Mouse (Mus musculus) heart, embryonic 13.5 days (tissue): Measurements from ENCODE around the gene Sult6b1. TPM values are rescaled to one million over a fixed set of nuclear protein-coding genes. Genes with fewer than 3 reads are reported as not detected.

ENCODE experiments used
- ATAC-seq: fragments of 200-750 bp; cut with Nextera tagmentation; 2 replicates; pipeline ENCODE4 v1.8.0; 2017; ENCODE audit warnings: moderate TSS enrichment; ENCODE audit not compliant: insufficient number of reproducible peaks, low FRiP score, low TSS enrichment; ENCODE audit errors: extremely low read depth
- H3K27ac ChIP-seq: fragments of 300-500 bp; sonication (generic); replicated peaks from 2 replicates; pipeline ENCODE4 v1.5.1; 2015; ENCODE audit warnings: moderate library complexity, mild to moderate bottlenecking, inconsistent platforms
- H3K27me3 ChIP-seq: fragments of 300-500 bp; sonication (generic); replicated peaks from 2 replicates; pipeline ENCODE4 v1.6.1; 2015; ENCODE audit warnings: mild to moderate bottlenecking, inconsistent platforms
- H3K36me3 ChIP-seq: fragments of 300-500 bp; sonication (generic); 2 replicates; pipeline ENCODE4 v1.6.1; 2015; ENCODE audit warnings: mild to moderate bottlenecking, inconsistent platforms
- H3K4me1 ChIP-seq: fragments of 300-500 bp; sonication (generic); 2 replicates; pipeline ENCODE4 v1.6.1; 2015; ENCODE audit warnings: inconsistent platforms
- H3K4me2 ChIP-seq: fragments of 300-500 bp; sonication (generic); 2 replicates; pipeline ENCODE4 v1.6.1; 2015; ENCODE audit warnings: inconsistent platforms, mild to moderate bottlenecking, moderate library complexity
- H3K4me3 ChIP-seq: fragments of 300-500 bp; sonication (generic); 2 replicates; pipeline ENCODE4 v1.5.1; 2015; ENCODE audit warnings: moderate library complexity, mild to moderate bottlenecking, inconsistent platforms
- H3K9ac ChIP-seq: fragments of 300-500 bp; sonication (generic); 2 replicates; pipeline ENCODE4 v1.6.1; 2015; ENCODE audit warnings: inconsistent platforms, mild to moderate bottlenecking, moderate library complexity
- H3K9me3 ChIP-seq: fragments of 300-500 bp; sonication (generic); 2 replicates; pipeline ENCODE4 v1.6.1; 2016; ENCODE audit warnings: inconsistent platforms
- WGBS: fragments of 180-500 bp; shearing (Covaris S2); methylation state at CpG from one replicate; pipeline ENCODE4 v1.1.7; 2015; ENCODE audit warnings: mixed read lengths; 5-methylcytosine and 5-hydroxymethylcytosine counted together
- polyA plus RNA-seq: library from polyadenylated mRNA; unstranded; fragments of >200 nt; fragmentation: Nextera tagmentation; extraction: Ambion mirVana; gene quantifications from 2 replicates; pipeline ENCODE4 v1.2.1, GENCODE M21; 2015

The Sult6b1 gene
- polyA plus RNA-seq, 1 experiment from 2014 or later: 0.20 TPM

DNA sequence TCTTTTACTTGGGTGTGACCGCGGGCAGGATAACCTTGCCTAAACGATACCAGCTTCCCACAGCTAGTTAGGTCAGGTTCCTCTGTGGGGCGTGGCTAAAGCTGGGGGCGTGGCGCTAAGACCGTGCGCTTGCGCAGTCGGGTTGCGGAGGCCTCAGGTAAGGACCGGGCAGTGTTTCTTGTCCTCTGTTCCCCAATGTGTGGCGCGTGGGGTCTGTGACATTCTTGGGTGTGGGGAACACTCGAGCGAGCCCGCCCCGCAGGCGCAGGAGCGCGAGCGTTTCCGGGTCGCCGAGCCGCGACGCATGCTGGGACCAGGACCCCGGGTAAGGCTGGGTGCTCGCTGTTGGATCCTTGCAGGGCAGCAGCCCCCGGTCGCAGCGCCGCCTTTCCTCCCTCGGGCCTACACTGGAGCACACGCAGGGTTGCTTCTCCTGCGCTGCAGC lies 9.6 kb upstream of the Sult6b1 start, which contains the start of gene Cebpzos:
Cebpzos (plus strand) TSS at position 132 of the 445 bp plus-strand sequence.
- Histone ChIP-seq H3K27ac (peak within 1 kb of the TSS; percentile 91), H3K36me3 (peaks cover 32% of the 10 kb centered on the region), H3K4me1 (peaks cover 23% of the 10 kb centered on the region), H3K9me3 (no peaks in the 10 kb centered on the region), H3K4me3 (peak within 1 kb of the TSS; percentile 70), H3K4me2 (peak within 1 kb of the TSS; percentile 83), H3K9ac (peak within 1 kb of the TSS; percentile 89), H3K27me3 (no peaks in the 10 kb centered on the region)
- WGBS: under 1% methylated on average over 37 of the region's 37 CpGs
- peak; percentile 96 for ATAC-seq

- Histone ChIP-seq H3K9ac (peak overlapping the region; percentile 89), H3K4me1 (peaks cover 23% of the 10 kb centered on the region), H3K27ac (peak overlapping the region; percentile 91), H3K4me2 (peak overlapping the region; percentile 83), H3K4me3 (peak overlapping the region; percentile 70), H3K9me3 (no peaks in the 10 kb centered on the region), H3K36me3 (peaks cover 27% of the 10 kb centered on the region), H3K27me3 (no peaks in the 10 kb centered on the region)
- no peak for ATAC-seq
- 51% methylated on average over 6 of the region's 6 CpGs for WGBS
Observed at GRCm38 (mm10) chr17:78915772-78916171, 9.0 kb upstream of the Sult6b1 start.

- Histone ChIP-seq H3K4me2 (no peak overlapping the region), H3K4me3 (no peak overlapping the region), H3K36me3 (peaks cover 10% of the 10 kb centered on the region), H3K9ac (no peak overlapping the region), H3K9me3 (no peaks in the 10 kb centered on the region), H3K27ac (no peak overlapping the region), H3K27me3 (no peaks in the 10 kb centered on the region), H3K4me1 (peaks cover 23% of the 10 kb centered on the region)
- ATAC-seq: no peak
- WGBS: 68% methylated on average over 3 of the region's 3 CpGs
Observed at GRCm38 (mm10) chr17:78913921-78914320, 7.1 kb upstream of the Sult6b1 start.

DNA sequence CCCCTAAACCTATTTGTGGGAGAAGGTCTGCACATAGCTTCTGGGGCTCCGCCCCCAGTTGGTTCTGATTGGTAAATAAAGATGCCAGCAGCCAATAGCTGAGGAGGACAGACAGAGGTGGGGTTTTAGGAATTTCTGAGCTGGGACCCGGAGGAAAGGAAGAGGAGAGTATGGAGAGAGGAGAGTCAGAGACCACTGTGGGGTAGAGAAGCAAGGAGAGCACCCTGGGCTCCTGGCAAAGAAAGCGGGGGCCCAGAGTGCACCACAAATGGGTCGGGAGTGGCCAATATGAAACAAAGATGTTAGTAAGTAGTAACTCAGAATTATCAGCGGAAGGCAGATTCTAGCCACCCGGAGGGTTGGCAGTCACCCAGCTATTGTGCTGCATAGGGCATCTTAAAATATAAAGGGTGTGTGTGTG lies 6.1 kb upstream of the Sult6b1 start:
- H3K4me1 ChIP-seq: peaks cover 20% of the 10 kb centered on the region
- no peak for ATAC-seq
- peak overlapping the region; percentile 62 for H3K9ac ChIP-seq
- peak overlapping the region; percentile 71 for H3K4me2 ChIP-seq
- WGBS: 20% methylated on average over 6 of the region's 6 CpGs
- peak overlapping the region; percentile 50 for H3K4me3 ChIP-seq
- H3K36me3 ChIP-seq: 0 out of 2 replicates have a peak, but pooled peaks cover 1% of the 10 kb centered on the region
- H3K9me3 ChIP-seq: no peaks in the 10 kb centered on the region
- H3K27ac ChIP-seq: 0 out of 2 replicates have a peak overlapping the region, but pooled peaks have one; percentile 8
- H3K27me3 ChIP-seq: no peaks in the 10 kb centered on the region

GRCm38 (mm10) chr17:78909374-78909773 lies 2.6 kb upstream of the Sult6b1 start:
- Histone ChIP-seq H3K9ac (no peak overlapping the region), H3K4me1 (0 out of 2 replicates have a peak, but pooled peaks cover 5% of the 10 kb centered on the region), H3K27me3 (no peaks in the 10 kb centered on the region), H3K27ac (no peak overlapping the region), H3K36me3 (no peaks in the 10 kb centered on the region), H3K4me2 (no peak overlapping the region), H3K4me3 (no peak overlapping the region), H3K9me3 (no peaks in the 10 kb centered on the region)
- 66% methylated on average over 2 of the region's 2 CpGs for WGBS
- no peak for ATAC-seq

DNA sequence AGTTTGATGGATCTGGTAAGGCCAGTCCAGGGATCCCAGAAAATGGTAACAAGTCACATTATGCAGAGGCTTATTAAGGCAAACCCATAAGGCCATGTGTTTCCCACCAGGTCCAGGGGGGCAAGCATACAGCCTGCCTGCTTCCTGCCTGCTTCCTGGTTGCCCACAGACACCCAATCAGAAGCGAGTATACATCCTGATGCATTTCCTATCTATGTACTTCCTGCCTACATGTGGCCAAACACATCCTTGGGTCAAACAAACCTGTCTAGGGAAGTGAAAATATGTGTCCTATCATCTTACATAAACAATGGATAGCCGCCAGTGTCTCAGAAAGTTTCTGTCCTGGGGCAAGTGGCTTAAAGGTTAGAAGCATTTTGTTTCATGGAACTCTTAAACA lies 3.6 kb downstream of the Sult6b1 start:
- no peak overlapping the region for H3K4me2 ChIP-seq
- 62% methylated on average over 2 of the region's 2 CpGs for WGBS

DNA sequence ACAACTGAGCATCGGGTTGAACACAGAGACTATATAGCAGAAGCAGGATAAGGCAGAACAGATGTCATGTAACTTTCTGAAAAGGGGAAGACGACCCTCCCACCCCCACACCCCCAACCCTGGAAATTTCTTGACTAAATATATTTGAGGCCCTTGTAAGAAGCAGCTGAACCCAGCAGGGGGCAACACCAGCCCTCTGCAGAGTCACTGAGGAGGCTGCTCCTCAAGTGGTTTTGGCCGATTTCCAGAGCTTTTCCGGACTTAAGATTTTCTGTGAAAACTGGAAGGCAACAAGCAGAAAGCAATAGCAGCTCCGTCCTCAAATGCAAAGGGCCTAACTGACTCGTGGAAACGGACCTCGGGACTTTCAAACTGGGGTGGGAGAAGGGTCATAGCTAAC lies 11.4 kb downstream of the Sult6b1 start:
- H3K4me2 ChIP-seq: peak overlapping the region; percentile 65
- H3K9me3 ChIP-seq: no peaks in the 10 kb centered on the region
- H3K9ac ChIP-seq: peak overlapping the region; percentile 61; the same call in 1 of the 2 replicates
- H3K27ac ChIP-seq: no peak overlapping the region
- ATAC-seq: no peak
- no peaks in the 10 kb centered on the region for H3K27me3 ChIP-seq
- peaks cover 3% of the 10 kb centered on the region; the same call in 1 of the 2 replicates for H3K4me1 ChIP-seq
- WGBS: 24% methylated on average over 8 of the region's 8 CpGs
- H3K36me3 ChIP-seq: no peaks in the 10 kb centered on the region
- peak overlapping the region; percentile 32 for H3K4me3 ChIP-seq

More for the DNA sequence above, 3.6 kb downstream of the Sult6b1 start:
- no peak overlapping the region for H3K4me3 ChIP-seq
- no peak for ATAC-seq
- no peak overlapping the region for H3K9ac ChIP-seq
- H3K4me1 ChIP-seq: no peaks in the 10 kb centered on the region
- no peak overlapping the region for H3K27ac ChIP-seq
- no peaks in the 10 kb centered on the region for H3K36me3 ChIP-seq
- H3K9me3 ChIP-seq: 0 out of 2 replicates have a peak, but pooled peaks cover 4% of the 10 kb centered on the region
- H3K27me3 ChIP-seq: 0 out of 2 replicates have a peak, but pooled peaks cover 3% of the 10 kb centered on the region

GRCm38 (mm10) chr17:78894991-78895390 lies 11.8 kb downstream of the Sult6b1 start:
- Histone ChIP-seq H3K27ac (no peak overlapping the region), H3K36me3 (no peaks in the 10 kb centered on the region), H3K27me3 (no peaks in the 10 kb centered on the region), H3K9ac (no peak overlapping the region), H3K4me1 (peaks cover 3% of the 10 kb centered on the region; the same call in 1 of the 2 replicates), H3K4me3 (no peak overlapping the region), H3K4me2 (peak overlapping the region; percentile 65), H3K9me3 (no peaks in the 10 kb centered on the region)
- ATAC-seq: no peak
- WGBS: 69% methylated on average over 7 of the region's 7 CpGs

DNA sequence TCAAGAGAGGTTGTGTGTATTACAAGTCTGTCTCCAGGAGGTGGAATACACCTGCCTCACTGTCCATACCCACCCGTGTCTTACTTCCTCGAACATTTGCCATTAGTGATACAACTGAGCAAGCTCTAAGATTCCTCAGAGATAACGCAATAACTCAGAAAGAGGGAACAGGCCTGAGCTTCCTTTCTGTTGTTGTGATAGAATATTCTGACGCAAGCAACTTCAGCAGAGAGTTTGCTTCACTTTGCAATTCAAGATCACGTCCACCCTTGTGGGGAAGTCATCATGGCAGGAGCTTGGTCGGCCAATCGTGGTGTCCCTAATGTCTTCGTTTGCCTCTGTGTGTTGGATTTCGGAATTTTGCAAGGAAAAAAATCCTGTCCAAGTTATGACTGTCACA lies 15.8 kb downstream of the Sult6b1 start:
- ATAC-seq: no peak
- Histone ChIP-seq H3K4me2 (no peak overlapping the region), H3K27me3 (no peaks in the 10 kb centered on the region), H3K9ac (no peak overlapping the region), H3K36me3 (no peaks in the 10 kb centered on the region), H3K9me3 (no peaks in the 10 kb centered on the region), H3K27ac (no peak overlapping the region), H3K4me1 (peaks cover 3% of the 10 kb centered on the region; the same call in 1 of the 2 replicates), H3K4me3 (no peak overlapping the region)
- 77% methylated on average over 9 of the region's 9 CpGs for WGBS

DNA sequence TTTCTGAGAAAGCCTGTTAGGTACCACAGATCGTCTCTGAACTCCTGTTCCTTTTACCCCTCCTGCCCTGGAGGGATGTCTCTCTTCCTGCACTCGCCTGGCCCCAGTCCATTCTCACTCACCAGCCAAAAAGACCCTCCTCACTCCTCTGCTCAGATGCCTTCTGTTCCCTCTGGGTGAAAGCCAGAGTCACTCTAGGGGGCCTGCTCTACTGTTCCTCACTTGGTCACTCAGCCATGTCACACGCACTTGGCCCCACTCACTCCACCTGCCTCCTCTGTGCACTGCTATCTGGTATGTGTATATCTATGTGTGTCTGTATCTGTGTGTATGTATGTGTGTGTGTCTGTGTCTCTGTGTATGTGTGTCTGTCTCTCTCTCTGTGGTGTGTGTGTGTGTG lies 17.6 kb downstream of the Sult6b1 start:
- Histone ChIP-seq H3K27me3 (no peaks in the 10 kb centered on the region), H3K4me3 (no peak overlapping the region), H3K4me1 (no peaks in the 10 kb centered on the region), H3K27ac (no peak overlapping the region), H3K9me3 (0 out of 2 replicates have a peak, but pooled peaks cover 6% of the 10 kb centered on the region), H3K9ac (no peak overlapping the region), H3K36me3 (no peaks in the 10 kb centered on the region), H3K4me2 (no peak overlapping the region)
- ATAC-seq: no peak
- WGBS: 57% methylated on average over 3 of the region's 3 CpGs

- no peak for ATAC-seq
- H3K4me3 ChIP-seq: no peak overlapping the region
- H3K27me3 ChIP-seq: no peaks in the 10 kb centered on the region
- no peak overlapping the region for H3K9ac ChIP-seq
- H3K36me3 ChIP-seq: no peaks in the 10 kb centered on the region
- 0 out of 2 replicates have a peak, but pooled peaks cover 6% of the 10 kb centered on the region for H3K9me3 ChIP-seq
- H3K4me2 ChIP-seq: no peak overlapping the region
- H3K27ac ChIP-seq: no peak overlapping the region
- WGBS: 80% methylated on average over 4 of the region's 4 CpGs
- no peaks in the 10 kb centered on the region for H3K4me1 ChIP-seq
Observed at GRCm38 (mm10) chr17:78888554-78888953, 18.2 kb downstream of the Sult6b1 start.
